Mouse (Mus musculus) cerebellum, adult (tissue): ENCODE measurements at regions not wholly inside any gene's neighbourhood (a gene's known extent, or its start where the extent isn't known, plus 50 kb on each side); places are given as distances from the start of the nearest gene placed in this dataset.

ENCODE experiments used
- ATAC-seq: cut with Nextera tagmentation; 2 replicates; pipeline ENCODE4 v1.9.2; 2017; ENCODE audit warnings: mild to moderate bottlenecking, moderate library complexity, mixed read lengths; ENCODE audit not compliant: insufficient number of reproducible peaks, low FRiP score, low TSS enrichment

DNA sequence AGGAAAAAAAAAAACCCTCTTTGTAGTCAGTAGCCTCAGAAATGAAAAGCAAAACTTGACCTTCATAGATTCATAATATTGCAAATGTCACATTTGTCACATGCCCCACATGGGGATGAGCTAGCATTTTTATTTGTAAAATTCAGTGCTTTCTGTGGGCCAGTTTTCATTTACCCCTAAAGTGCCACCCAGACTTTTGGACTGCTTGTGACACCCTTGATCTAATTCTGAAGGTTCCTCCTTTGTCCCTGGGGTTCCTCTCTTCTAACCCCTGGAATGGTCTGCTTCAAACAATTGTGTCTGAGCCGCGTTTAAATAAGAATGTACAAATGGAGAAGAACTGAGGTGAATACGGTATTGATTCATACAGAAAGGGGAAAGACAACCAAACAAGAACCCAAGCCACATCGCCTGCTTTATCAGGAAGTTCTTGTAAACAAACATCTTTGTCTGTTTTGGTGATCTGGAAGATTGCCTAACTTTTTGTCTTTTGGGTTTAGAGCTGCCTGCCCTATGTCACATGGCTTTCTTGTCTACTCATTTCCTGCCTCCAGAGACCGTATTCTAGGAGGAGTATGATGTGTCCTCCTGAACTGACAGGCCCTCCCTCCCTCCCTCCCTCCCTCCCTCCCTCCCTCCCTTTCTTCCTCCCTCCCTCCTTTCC lies 203.1 kb upstream of the Gm9833 start:
- ATAC-seq: no peak

- ATAC-seq: no peak
These were observed 202.3 kb upstream of the Gm9833 start for GRCm38 (mm10) chr3:9885565-9885964.

GRCm38 (mm10) chr3:9886077-9886476 lies 201.8 kb upstream of the Gm9833 start:
- no peak for ATAC-seq

- no peak; the same call in 1 of the 2 replicates for ATAC-seq
These were observed 200.9 kb upstream of the Gm9833 start for GRCm38 (mm10) chr3:9886765-9887626.

GRCm38 (mm10) chr3:9887627-9887994 lies 200.3 kb upstream of the Gm9833 start:
- ATAC-seq: no peak

DNA sequence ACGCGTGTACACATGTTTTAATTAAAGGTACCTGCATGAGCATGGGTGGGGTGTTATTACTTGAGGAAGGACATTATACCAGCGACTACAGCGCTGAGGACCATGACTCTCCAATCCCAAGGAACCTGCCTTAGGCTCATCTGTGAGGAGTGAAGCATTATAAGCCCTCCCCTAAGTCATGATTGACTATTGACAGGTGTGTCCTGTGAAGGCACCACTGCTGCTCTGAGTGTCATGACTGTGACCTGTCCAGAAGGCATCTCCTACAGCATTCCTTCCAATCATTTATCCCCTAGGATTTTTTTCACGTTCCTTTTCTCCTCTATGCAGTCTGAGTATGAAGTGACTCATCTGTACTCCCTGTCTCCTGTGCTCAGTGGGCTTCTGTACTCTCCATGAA lies 199.9 kb upstream of the Gm9833 start:
- no peak for ATAC-seq

GRCm38 (mm10) chr3:9892884-9893494 lies 194.9 kb upstream of the Gm9833 start:
- no peak for ATAC-seq

GRCm38 (mm10) chr3:9895396-9896135 lies 192.3 kb upstream of the Gm9833 start:
- ATAC-seq: no peak

- no peak for ATAC-seq
These were observed 191.6 kb upstream of the Gm9833 start for GRCm38 (mm10) chr3:9896303-9896702.

DNA sequence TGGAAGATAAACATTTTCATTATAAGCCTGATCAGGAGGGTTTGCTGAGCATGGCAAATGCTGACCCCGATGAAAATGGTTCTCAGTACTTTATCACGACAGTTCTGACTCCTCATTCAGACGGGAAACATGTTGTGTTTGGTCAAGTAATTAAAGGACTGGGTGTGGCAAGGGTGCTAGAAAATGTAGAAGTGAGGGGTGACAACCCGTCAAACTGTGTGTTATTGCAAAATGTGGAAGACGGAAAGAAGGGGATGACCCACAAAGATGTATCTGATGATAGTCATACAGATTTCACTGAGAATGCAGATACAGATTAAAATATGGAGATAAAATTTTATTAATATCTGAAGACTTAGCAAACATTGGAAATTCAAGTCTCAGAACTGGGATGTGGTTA lies 186.2 kb upstream of the Gm9833 start:
- ATAC-seq: no peak

DNA sequence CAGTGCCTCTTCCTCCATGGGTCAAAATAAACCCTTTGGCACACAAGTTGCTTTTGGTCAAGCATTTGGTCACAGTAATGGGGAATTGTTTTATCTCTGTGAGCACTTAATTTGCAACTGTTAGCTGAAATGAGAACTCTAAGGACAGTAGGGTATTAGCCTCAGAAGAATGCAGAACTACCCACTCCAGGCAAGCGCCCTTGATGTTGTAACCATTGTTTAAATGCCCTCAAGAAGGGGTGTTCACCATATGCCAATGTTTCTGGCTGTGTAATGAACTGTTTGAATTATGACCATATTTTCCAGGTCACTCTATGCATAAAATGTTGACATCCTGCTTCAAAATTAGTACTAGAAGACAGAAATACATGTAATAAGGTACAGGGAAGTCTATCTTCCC lies 174.6 kb upstream of the Gm9833 start:
- no peak for ATAC-seq

DNA sequence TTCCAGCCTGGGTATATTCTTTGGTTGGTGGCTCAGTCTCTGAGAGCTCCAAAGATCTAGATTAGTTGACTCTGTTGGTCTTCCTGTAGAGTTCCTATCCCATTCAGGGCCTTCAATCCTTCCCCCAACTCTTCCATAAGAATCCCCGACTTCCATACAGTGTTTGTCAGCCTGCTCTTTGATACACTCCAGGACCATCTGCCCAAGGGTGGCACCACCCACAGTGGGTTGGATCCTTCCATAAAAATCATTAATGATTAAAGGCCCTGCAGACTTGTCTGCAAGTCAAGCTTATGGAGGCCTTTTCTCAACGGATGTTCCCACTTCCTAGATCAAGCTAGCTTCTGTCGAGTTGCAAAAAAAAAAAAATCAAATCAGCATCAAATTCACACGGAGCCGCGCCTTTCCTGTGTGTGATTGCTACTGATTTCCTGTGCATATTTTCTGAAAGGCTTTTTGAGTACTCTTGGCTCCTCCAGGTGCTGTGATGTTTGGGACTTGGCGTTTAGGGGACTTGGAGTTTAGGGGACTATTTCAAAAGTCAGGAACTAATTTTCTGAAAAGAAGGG lies 171.3 kb upstream of the Gm9833 start:
- no peak for ATAC-seq

- ATAC-seq: no peak
These were observed 167.6 kb upstream of the Gm9833 start for GRCm38 (mm10) chr3:9920331-9920730.

- ATAC-seq: no peak
These were observed 166.2 kb upstream of the Gm9833 start for GRCm38 (mm10) chr3:9921730-9922129.

GRCm38 (mm10) chr3:9922541-9923046 lies 165.3 kb upstream of the Gm9833 start:
- no peak for ATAC-seq

DNA sequence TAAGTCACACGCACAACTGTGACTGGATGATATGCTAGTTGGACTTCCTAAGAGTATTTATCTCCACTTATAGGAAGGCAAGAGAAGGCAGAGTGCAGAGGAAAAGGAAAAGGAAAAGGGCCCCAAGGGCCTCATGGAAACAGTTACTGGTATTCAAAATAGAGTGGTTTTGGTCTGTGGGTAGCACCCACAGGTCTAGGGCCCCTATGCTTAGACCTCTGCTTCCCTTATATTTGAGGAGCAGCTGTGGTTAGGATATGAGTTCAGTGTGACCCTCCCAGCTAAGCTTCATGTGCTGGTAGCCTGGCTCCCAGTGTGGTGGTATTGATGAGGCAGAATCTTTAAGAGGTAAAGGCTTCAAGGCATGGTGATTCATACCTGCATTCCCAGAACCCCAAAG lies 163.3 kb upstream of the Gm9833 start:
- no peak for ATAC-seq

- no peak for ATAC-seq
These were observed 151.0 kb upstream of the Gm9833 start for GRCm38 (mm10) chr3:9936853-9937441.

- no peak for ATAC-seq
These were observed 149.3 kb upstream of the Gm9833 start for GRCm38 (mm10) chr3:9938651-9939050.

DNA sequence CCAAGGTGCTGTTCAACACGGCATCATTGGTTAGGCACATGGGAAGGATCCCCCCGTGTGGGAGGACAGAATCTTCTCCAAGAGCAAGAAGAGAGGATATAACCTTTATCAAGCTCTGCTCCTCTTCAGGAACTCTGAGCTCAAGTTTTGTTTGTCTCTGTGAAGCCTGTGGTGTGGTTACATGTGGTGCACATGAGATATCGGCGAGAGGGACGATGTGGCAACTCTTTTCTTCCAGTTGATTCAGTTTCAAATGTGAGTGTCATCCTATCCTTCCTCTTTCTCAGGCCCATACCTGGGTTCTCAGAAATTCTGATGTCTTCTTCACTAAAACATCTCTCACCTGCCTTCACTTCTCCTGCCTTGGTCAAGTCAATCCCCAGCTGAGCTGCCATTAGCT lies 145.3 kb upstream of the Gm9833 start:
- no peak for ATAC-seq
